Mouse (Mus musculus): ENCODE data around the gene Lurap1.

GRCm38 (mm10) chr4:116175711-116176542 lies 24.8 kb upstream of the Lurap1 start:
- peak; percentile 33; the same call in 1 of the 2 replicates for TF ChIP-seq POLR2A (IDR thresholded peaks at IDR 0.05; ENCODE audit: extremely low read depth, insufficient read depth, low read length)
- TF ChIP-seq CTCF (IDR thresholded peaks at IDR 0.05; ENCODE audit: extremely low read depth, insufficient read depth, low read length) = no peak

Data from cortical plate, adult 2 months (tissue).